Mouse (Mus musculus) erythroid progenitor cell, adult 5-6 weeks (primary cell): Measurements from ENCODE around the gene Nectin2. TPM values are rescaled to one million over a fixed set of nuclear protein-coding genes. Genes with fewer than 3 reads are reported as not detected.
A peak's percentile ranks its signal among the peaks of the same experiment; 100 is the strongest.

Source experiments
- ATAC-seq: replicated peaks from 2 replicates; pipeline ENCODE4 v1.8.0; 2016; ENCODE audit warnings: moderate number of reproducible peaks, mild to moderate bottlenecking, moderate TSS enrichment, inconsistent platforms; ENCODE audit not compliant: poor library complexity, low FRiP score, severe bottlenecking
- total RNA-seq, 2 experiments: library from RNA; stranded (forward) in 1 of 2; stranded (reverse) in 1 of 2; fragments of 150-400 nt in 1 of 2; fragments of 186-747, 209-891 nt in 1 of 2; gene quantifications; 2 replicates each; pipeline versions ENCODE4 v1.2.3 to v1.2.4; 2015 to 2017; ENCODE audit warnings: low replicate concordance in 2 of 2

The Nectin2 gene
- total RNA-seq, 2 experiments from 2014 or later, result not detected

- ATAC-seq, result peak; percentile 92
Measured at GRCm38 (mm10) chr7:19715239-19716054, 34.8 kb downstream of the Nectin2 start, which contains the start of gene Tomm40. Tomm40 (minus strand) TSS chr7:19715438.

DNA sequence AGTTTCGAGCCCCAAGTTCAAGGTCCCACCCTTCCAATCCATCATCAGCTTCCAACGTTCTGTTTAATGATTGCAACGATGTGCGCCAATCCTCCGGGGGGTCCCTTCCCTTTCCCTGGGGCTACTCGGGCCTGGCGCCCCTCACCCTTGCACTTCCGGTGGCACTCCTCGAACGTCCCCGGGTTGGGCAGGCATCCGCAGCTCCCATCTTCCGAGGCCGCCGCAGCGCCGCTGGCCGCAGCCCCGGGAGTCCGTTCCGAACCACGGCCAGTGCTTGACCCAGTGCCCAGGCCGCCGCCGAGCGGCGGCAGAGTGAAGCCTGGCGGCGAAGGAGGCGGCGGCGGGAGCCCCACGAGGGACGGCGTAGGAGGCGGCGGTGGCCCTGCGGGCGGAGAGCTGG, 35.4 kb downstream of the Nectin2 start:
- no peak for ATAC-seq

- no peak for ATAC-seq
Measured at GRCm38 (mm10) chr7:19713598-19713997, 36.7 kb downstream of the Nectin2 start.

GRCm38 (mm10) chr7:19713196-19713595, 37.1 kb downstream of the Nectin2 start:
- no peak for ATAC-seq

GRCm38 (mm10) chr7:19712414-19712813, 37.9 kb downstream of the Nectin2 start:
- no peak for ATAC-seq

DNA sequence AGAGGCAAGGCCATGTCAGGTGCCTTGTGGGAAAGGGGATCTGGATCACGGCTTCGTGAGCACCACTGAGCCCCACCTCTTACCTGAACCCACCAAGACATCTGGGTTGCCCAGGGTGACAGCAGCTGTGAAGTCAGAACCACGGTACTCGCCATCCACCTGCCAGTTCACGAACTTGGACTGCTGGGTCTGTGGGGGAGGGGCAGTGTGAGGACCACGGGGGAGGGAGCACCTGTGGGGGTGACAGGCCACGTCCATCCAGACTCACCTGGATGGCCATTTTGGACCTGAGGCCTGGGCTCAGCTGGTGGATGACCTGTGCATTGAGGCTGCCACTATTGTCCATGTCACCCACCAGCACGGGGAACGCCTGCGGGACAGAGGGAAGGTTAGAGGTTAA, 39.6 kb downstream of the Nectin2 start:
- no peak for ATAC-seq

- ATAC-seq, result no peak
Measured at GRCm38 (mm10) chr7:19705271-19705670, 45.0 kb downstream of the Nectin2 start.

DNA sequence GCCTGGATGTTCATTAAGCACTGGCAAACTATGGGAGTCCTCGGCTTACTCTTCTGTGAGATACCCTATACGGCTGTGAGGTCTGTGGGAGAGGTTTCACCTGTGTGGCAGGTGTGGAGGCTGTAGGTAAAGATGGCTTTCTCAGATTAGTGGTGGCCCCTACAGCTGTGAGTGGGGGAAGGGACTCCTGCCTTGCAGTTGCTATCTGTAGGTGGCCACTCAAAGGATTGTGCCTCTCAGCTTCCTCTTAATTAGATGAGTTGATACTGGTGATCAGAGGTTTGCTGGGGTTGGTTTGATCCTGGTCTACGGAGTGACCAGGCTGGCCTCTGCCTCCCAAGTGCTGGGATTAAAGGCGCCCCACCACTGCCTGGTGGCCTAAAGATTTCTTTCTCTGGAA, 45.8 kb downstream of the Nectin2 start:
- ATAC-seq, result no peak

DNA sequence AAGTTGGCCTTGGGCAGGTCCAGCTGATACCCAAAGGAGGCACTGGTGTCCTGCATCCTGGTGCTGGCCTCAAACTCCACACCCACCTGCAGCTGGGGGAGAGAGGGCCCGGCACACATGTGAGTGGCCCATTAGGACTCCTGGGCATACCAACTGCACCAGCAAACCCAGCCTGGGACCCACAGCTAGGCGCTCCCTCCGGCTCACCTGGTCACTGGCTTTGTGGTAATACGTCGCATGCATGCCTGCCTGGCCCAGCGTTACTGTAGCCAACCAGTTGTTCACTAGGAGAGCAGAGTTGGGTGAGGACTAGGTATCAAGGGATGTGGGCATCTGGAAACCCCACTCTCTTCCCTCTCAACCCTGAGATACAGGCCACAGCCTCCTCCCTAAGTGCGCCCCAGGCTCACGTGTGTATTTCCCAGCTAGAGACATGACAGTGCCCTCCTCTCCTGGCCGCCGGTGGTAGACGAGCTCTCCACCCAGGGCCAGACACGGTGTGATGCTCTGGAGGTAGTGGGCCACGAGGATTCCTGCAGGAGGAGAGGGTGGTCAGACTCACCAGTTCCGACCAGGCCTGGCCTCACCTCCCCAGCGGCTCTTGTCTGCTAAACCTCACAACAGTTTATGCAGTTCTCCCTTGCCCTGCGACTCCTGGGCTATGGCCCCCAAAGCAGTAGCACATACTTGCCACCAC, 47.3 kb downstream of the Nectin2 start:
- ATAC-seq, result no peak

DNA sequence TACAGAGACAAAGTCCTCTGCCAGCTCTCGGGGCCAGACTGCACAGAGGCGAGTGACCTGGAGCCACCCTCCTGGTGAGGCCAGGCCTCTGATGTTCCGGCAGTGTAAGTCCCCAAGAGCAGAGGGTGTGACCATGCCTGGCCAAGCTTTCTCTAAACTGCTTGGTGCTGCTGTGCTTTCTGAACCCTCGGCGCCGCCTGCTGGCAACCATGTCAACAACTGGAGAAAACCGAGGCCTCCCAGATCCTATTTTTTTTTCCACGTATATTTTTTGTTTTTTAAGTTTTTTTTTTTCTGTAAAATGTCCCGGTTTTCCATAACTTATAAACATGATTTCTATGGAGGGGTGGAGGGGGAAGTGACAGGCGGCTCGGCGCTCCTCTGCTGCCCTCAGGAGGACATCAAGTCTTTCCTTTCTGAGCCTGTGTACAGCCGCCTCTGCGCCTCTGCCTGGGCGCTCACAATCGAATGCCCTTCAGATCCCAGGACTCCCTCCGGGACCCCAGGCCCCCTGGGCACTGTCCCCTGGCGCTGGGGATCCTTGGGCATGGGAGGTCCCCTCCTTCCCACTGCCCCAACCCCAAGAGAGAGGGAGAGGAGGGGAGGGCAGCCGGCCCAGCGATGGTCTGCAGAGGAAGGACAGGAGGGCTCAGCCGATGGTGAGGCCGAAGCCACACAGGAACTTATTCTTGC, 49.1 kb downstream of the Nectin2 start:
- no peak for ATAC-seq

- ATAC-seq, result no peak
Measured at GRCm38 (mm10) chr7:19700299-19701068, 49.8 kb downstream of the Nectin2 start.

- ATAC-seq, result no peak
Measured at GRCm38 (mm10) chr7:19699827-19700148, 50.5 kb downstream of the Nectin2 start.

DNA sequence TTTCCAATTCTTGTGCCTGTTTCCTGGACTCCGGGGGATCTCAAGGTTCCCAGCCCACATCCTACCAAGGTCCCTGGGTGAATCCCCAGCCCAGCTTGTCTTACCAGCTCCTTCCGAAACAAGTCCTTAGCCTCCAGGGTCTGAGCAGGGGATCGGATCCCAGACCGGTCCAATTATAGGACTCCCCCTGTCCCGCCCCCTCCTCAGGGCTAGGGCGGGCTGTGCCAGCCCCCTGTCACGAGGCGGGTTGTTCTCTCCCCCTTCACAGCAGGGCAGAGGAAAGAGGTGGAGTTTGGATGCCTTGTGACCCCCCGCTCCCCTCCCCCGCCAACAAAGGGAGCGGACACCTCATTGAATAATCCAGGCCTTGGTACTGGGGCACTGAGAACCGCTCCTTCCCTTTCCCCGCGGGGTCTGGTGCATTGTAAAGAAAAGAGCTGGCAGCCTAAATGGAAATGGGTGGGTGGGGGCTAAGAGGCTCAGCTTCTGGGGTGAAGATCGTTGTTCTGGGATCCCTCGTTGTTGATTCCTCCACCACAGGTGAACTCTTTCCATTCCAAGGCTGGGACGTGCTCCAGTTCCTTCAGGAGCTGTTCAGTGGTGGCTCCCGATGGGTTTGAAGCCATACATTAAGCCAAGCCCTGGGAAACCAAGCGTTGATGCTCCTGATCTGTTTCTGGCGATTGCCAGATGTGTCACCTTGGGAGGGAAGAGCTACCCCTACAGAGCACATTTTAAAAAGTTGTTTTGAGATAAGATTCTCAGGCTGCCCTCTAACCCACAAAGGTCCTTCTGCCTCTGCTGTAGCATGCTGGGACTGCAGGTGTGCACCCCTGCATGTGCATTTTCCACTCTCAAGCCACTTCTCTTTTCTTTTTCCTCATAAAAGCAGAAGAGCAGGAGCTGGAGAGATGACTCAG, 51.1 kb downstream of the Nectin2 start, which contains the start of gene Apoe:
Gene Apoe (minus strand): TSS at position 282 of the 920 bp plus-strand sequence.
- ATAC-seq, result no peak

DNA sequence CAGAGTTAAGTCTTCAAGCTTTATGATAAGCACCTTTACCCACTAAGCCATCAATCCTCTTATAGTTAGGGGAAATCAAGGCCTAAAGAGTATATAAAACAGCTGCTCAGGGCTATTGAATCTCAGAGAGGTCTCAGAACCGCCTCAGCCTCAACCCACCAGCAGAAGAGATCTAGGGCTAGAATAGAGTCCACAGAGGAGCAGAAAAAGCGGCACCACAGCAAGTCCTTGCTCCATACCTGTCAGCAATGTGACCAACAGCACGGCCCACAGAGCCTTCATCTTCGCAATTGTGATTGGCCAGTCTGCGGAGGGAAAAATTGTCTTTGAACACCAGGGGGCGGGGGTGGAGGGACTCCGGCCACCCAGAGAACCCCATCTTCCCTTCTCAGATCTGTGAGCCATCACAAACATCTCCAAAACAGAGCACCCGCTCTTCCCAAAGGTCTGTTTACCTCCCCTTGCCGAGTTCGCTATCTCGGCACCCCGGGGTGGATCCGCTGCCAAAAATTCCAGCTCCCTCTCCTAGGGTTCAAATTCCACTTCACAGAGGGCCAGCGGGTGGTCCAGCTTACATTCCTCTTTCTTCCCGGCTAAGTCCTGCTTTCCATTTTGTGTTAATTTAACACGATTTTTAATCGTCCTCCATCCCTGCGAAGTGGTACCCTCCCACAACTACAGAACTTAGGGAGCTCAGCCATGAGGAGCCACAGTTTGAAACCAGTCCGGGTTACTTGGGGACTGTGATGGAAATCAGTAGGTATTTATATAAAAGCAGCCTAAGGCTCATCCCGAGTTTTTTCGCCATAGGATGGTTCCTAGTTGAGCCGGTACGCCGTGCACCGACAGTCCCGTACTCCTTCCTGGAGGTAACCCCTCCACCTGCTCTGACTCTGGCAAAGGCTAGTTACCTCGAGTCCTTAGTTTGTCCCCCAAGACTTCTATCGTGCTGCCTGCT, 52.1 kb downstream of the Nectin2 start:
- no peak for ATAC-seq

- ATAC-seq, result no peak
Measured at GRCm38 (mm10) chr7:19696336-19696873, 53.9 kb downstream of the Nectin2 start.

DNA sequence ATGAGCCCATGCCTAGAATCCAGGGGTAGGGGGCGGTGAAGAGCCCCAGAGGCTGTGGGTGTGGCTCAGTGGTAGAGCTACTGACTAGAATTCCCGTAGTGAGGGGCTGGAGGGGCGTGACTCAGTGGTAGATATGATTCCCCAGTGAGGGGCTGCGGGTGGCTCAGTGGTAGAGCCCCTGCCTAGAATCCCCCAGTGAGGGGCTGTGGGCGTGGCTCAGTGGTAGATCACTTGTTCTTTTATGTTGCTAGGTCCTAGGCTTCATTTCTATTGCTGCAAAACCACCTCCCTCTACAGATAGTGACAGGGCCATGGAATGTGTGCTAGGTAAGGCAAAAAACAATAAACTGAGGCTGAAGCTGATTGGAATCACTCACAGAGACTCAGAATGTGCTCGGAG, 54.4 kb downstream of the Nectin2 start:
- no peak for ATAC-seq

- no peak for ATAC-seq
Measured at GRCm38 (mm10) chr7:19695213-19695594, 55.1 kb downstream of the Nectin2 start.
